Mouse (Mus musculus) hindbrain, embryonic 14.5 days (tissue): ENCODE data around the gene Efl1. TPM values are rescaled to one million over a fixed set of nuclear protein-coding genes. Genes with fewer than 3 reads are reported as not detected.
A peak's percentile ranks its signal among the peaks of the same experiment; 100 is the strongest.

Experiments used
- ATAC-seq: fragments of 200-750 bp; cut with Nextera tagmentation; 2 replicates; pipeline ENCODE4 v1.8.0; 2017; ENCODE audit warnings: moderate number of reproducible peaks, mild to moderate bottlenecking, moderate TSS enrichment, moderate library complexity; ENCODE audit not compliant: low FRiP score
- DNase-seq: peaks from one replicate; pipeline ENCODE4 v3.0.0-alpha.2; 2015; ENCODE audit warnings: low spot score
- H3K27ac ChIP-seq: fragments of 300-500 bp; sonication (generic); 2 replicates; pipeline ENCODE4 v1.5.1; 2014; ENCODE audit warnings: mild to moderate bottlenecking, moderate library complexity
- H3K27me3 ChIP-seq: fragments of 300-500 bp; sonication (generic); 2 replicates; pipeline ENCODE4 v1.6.1; 2014; ENCODE audit warnings: mild to moderate bottlenecking, low read length, mixed read lengths; ENCODE audit not compliant: control insufficient read depth, insufficient read depth
- H3K36me3 ChIP-seq: fragments of 300-500 bp; sonication (generic); replicated peaks from 2 replicates; pipeline ENCODE4 v1.6.1; 2014; ENCODE audit not compliant: control insufficient read depth, insufficient read depth
- H3K4me1 ChIP-seq: fragments of 300-500 bp; sonication (generic); replicated peaks from 2 replicates; pipeline ENCODE4 v1.6.1; 2014; ENCODE audit warnings: antibody characterized with exemption, low read length, mixed read lengths; ENCODE audit not compliant: control insufficient read depth, insufficient read depth
- H3K4me2 ChIP-seq: fragments of 300-500 bp; sonication (generic); replicated peaks from 2 replicates; pipeline ENCODE4 v1.6.1; 2014; ENCODE audit warnings: mild to moderate bottlenecking, moderate library complexity
- H3K4me3 ChIP-seq: fragments of 300-500 bp; sonication (generic); replicated peaks from 2 replicates; pipeline ENCODE4 v1.5.1; 2014; ENCODE audit warnings: mild to moderate bottlenecking, low read length
- H3K9ac ChIP-seq: fragments of 300-500 bp; sonication (generic); 2 replicates; pipeline ENCODE4 v1.6.1; 2014
- H3K9me3 ChIP-seq: fragments of 300-500 bp; sonication (generic); 2 replicates; pipeline ENCODE4 v1.6.1; 2016; ENCODE audit warnings: low read length; ENCODE audit not compliant: control insufficient read depth
- WGBS: fragments of 180-500 bp; shearing (Covaris S2); extraction: QIAGEN DNeasy Blood & Tissue Kit; methylation state at CpG from one replicate; pipeline ENCODE4 v1.1.7; 2014; 5-methylcytosine and 5-hydroxymethylcytosine counted together
- polyA plus RNA-seq: library from polyadenylated mRNA; unstranded; fragments of >200 nt; fragmentation: Nextera tagmentation; extraction: Ambion mirVana; gene quantifications from 2 replicates; pipeline ENCODE4 v1.2.1, GENCODE M21; 2014

The Efl1 gene
- polyA plus RNA-seq = 22.4 and 23.2 TPM in 2 replicates

- Histone ChIP-seq H3K27ac (no peak within 1 kb of the TSS), H3K9ac (peak within 1 kb of the TSS; percentile 76), H3K27me3 (no peaks in the 10 kb centered on the region), H3K4me1 (peaks cover 13% of the 10 kb centered on the region; the same call in 1 of the 2 replicates), H3K36me3 (peaks cover 15% of the 10 kb centered on the region; the same call in 1 of the 2 replicates), H3K9me3 (no peaks in the 10 kb centered on the region), H3K4me2 (peak within 1 kb of the TSS; percentile 74), H3K4me3 (peak within 1 kb of the TSS; percentile 88)
- ATAC-seq = peak; percentile 99
- 0% methylated on average over 46 of the region's 46 CpGs for WGBS
- DNase-seq = peak; percentile 93
Measured at GRCm38 (mm10) chr7:82648353-82649080, at the start of gene Efl1, which contains the start of gene Saxo2. TSS of gene Efl1 (plus strand) at chr7:82648614. TSS of gene Saxo2 (minus strand) at chr7:82648528.

GRCm38 (mm10) chr7:82602008-82602407, 46.4 kb upstream of the Efl1 start:
- H3K27me3 ChIP-seq = no peaks in the 10 kb centered on the region
- no peak overlapping the region for H3K4me2 ChIP-seq
- no peak overlapping the region for H3K9ac ChIP-seq
- no peak overlapping the region for H3K4me3 ChIP-seq
- no peak for DNase-seq
- H3K27ac ChIP-seq = no peak overlapping the region
- H3K9me3 ChIP-seq = no peaks in the 10 kb centered on the region
- 86% methylated on average over 4 of the region's 4 CpGs for WGBS
- no peaks in the 10 kb centered on the region for H3K4me1 ChIP-seq
- ATAC-seq = no peak
- H3K36me3 ChIP-seq = no peaks in the 10 kb centered on the region

- no peak for ATAC-seq
- no peak overlapping the region for H3K4me2 ChIP-seq
- H3K9me3 ChIP-seq = no peaks in the 10 kb centered on the region
- H3K36me3 ChIP-seq = no peaks in the 10 kb centered on the region
- DNase-seq = no peak
- no peaks in the 10 kb centered on the region for H3K27me3 ChIP-seq
- no peak overlapping the region for H3K4me3 ChIP-seq
- 87% methylated on average over 6 of the region's 6 CpGs for WGBS
- no peak overlapping the region for H3K27ac ChIP-seq
- no peak overlapping the region for H3K9ac ChIP-seq
- no peaks in the 10 kb centered on the region for H3K4me1 ChIP-seq
Measured at GRCm38 (mm10) chr7:82605425-82605824, 43.0 kb upstream of the Efl1 start.

GRCm38 (mm10) chr7:82609629-82610028, 38.8 kb upstream of the Efl1 start:
- H3K9me3 ChIP-seq = no peaks in the 10 kb centered on the region
- DNase-seq (no peak), ATAC-seq (no peak)
- H3K27ac ChIP-seq = no peak overlapping the region
- no peaks in the 10 kb centered on the region for H3K36me3 ChIP-seq
- no peaks in the 10 kb centered on the region for H3K4me1 ChIP-seq
- no peak overlapping the region for H3K4me3 ChIP-seq
- WGBS = 68% methylated on average over 3 of the region's 3 CpGs
- no peaks in the 10 kb centered on the region for H3K27me3 ChIP-seq
- H3K9ac ChIP-seq = no peak overlapping the region
- H3K4me2 ChIP-seq = no peak overlapping the region

- Histone ChIP-seq H3K27me3 (no peaks in the 10 kb centered on the region), H3K9me3 (no peaks in the 10 kb centered on the region), H3K9ac (no peak overlapping the region), H3K4me2 (no peak overlapping the region), H3K4me1 (no peaks in the 10 kb centered on the region), H3K27ac (no peak overlapping the region), H3K4me3 (no peak overlapping the region), H3K36me3 (no peaks in the 10 kb centered on the region)
- ATAC-seq (no peak), DNase-seq (peak; percentile 42)
- 34% methylated on average over 7 of the region's 7 CpGs for WGBS
Measured at GRCm38 (mm10) chr7:82625342-82625741, 23.1 kb upstream of the Efl1 start.

- peaks cover 13% of the 10 kb centered on the region; the same call in 1 of the 2 replicates for H3K4me1 ChIP-seq
- H3K27ac ChIP-seq = no peak overlapping the region
- WGBS = 88% methylated on average over 3 of the region's 3 CpGs
- H3K9me3 ChIP-seq = no peaks in the 10 kb centered on the region
- H3K36me3 ChIP-seq = 0 out of 2 replicates have a peak, but pooled peaks cover 15% of the 10 kb centered on the region
- no peak for DNase-seq
- H3K4me2 ChIP-seq = no peak overlapping the region
- H3K9ac ChIP-seq = no peak overlapping the region
- H3K27me3 ChIP-seq = no peaks in the 10 kb centered on the region
- no peak for ATAC-seq
- H3K4me3 ChIP-seq = no peak overlapping the region
Measured at GRCm38 (mm10) chr7:82647183-82647582, 1.2 kb upstream of the Efl1 start.

- no peak overlapping the region for H3K27ac ChIP-seq
- H3K4me3 ChIP-seq = peak overlapping the region; percentile 88
- DNase-seq = no peak
- H3K36me3 ChIP-seq = peaks cover 15% of the 10 kb centered on the region; the same call in 1 of the 2 replicates
- ATAC-seq = no peak
- peak overlapping the region; percentile 74 for H3K4me2 ChIP-seq
- 35% methylated on average over 4 of the region's 4 CpGs for WGBS
- H3K4me1 ChIP-seq = peaks cover 13% of the 10 kb centered on the region; the same call in 1 of the 2 replicates
- H3K9ac ChIP-seq = peak overlapping the region; percentile 76
- no peaks in the 10 kb centered on the region for H3K9me3 ChIP-seq
- H3K27me3 ChIP-seq = no peaks in the 10 kb centered on the region
Measured at GRCm38 (mm10) chr7:82647909-82648308, 505 bp upstream of the Efl1 start.

- H3K4me2 ChIP-seq = peak overlapping the region; percentile 74
- 28% methylated on average over 6 of the region's 6 CpGs for WGBS
- no peak overlapping the region for H3K27ac ChIP-seq
- H3K4me1 ChIP-seq = peaks cover 13% of the 10 kb centered on the region; the same call in 1 of the 2 replicates
- no peak; the same call in none of the 2 replicates for ATAC-seq
- no peaks in the 10 kb centered on the region for H3K27me3 ChIP-seq
- H3K9me3 ChIP-seq = no peaks in the 10 kb centered on the region
- peak overlapping the region; percentile 88 for H3K4me3 ChIP-seq
- DNase-seq = no peak
- H3K9ac ChIP-seq = peak overlapping the region; percentile 76
- H3K36me3 ChIP-seq = peaks cover 15% of the 10 kb centered on the region; the same call in 1 of the 2 replicates
Measured at GRCm38 (mm10) chr7:82649081-82649445, 649 bp downstream of the Efl1 start.

- DNase-seq = no peak
- peaks cover 56% of the 10 kb centered on the region for H3K36me3 ChIP-seq
- H3K9me3 ChIP-seq = no peaks in the 10 kb centered on the region
- no peak for ATAC-seq
- H3K27me3 ChIP-seq = no peaks in the 10 kb centered on the region
- no peak overlapping the region for H3K9ac ChIP-seq
- no peaks in the 10 kb centered on the region for H3K4me1 ChIP-seq
- no peak overlapping the region for H3K27ac ChIP-seq
- no peak overlapping the region for H3K4me3 ChIP-seq
- no peak overlapping the region for H3K4me2 ChIP-seq
- 93% methylated on average over 3 of the region's 3 CpGs for WGBS
Measured at GRCm38 (mm10) chr7:82664604-82665003, 16.2 kb downstream of the Efl1 start.
